Comparison of ENCODE assay signal across 30 mouse cellular contexts in genomic region chr8:127586681-127587080, GRCm38 (mm10).
DNase-seq lines count a peak whose midpoint lies in the region; ATAC-seq lines count a peak whose summit lies in the region.
"Had no signal": no experiment of that assay in that cellular context is flagged by ENCODE, and none has a peak within 500 bp of the region (broad histone marks: within the 10 kb centered on the region; RNA-seq: fewer than 3 reads in every experiment).

No protein-coding gene starts in this region.

- H3K9me3 ChIP-seq in heart, embryonic 13.5 days = no peaks in the 10 kb centered on the region
- H3K9me3 ChIP-seq in embryonic facial prominence, embryonic 10.5 days = no peaks in the 10 kb centered on the region
- no peaks in the 10 kb centered on the region for H3K9me3 ChIP-seq in limb, embryonic 11.5 days (ENCODE audit: control insufficient read depth, low read length)
- H3K9me3 ChIP-seq: embryonic facial prominence, embryonic 13.5 days; forebrain, embryonic 10.5 days; forebrain, embryonic 15.5 days; hindbrain, embryonic 12.5 days; liver, embryonic 13.5 days; lung, embryonic 15.5 days; midbrain, embryonic 15.5 days; neural tube, embryonic 15.5 days had no signal

- H3K27ac ChIP-seq in heart, embryonic 13.5 days (replicated peaks) = peak overlapping the region; percentile 21
- peak overlapping the region; percentile 72 for H3K27ac ChIP-seq in embryonic facial prominence, embryonic 10.5 days (replicated peaks)
- peak overlapping the region; percentile 30; the same call in 1 of the 2 replicates for H3K27ac ChIP-seq in limb, embryonic 11.5 days (replicated peaks; ENCODE audit: low read depth, low read length)
- H3K27ac ChIP-seq: embryonic facial prominence, embryonic 13.5 days; forebrain, embryonic 10.5 days; forebrain, embryonic 15.5 days; hindbrain, embryonic 12.5 days; liver, embryonic 13.5 days; lung, embryonic 15.5 days; macrophage; midbrain, embryonic 15.5 days; neural tube, embryonic 15.5 days had no signal

- no peaks in the 10 kb centered on the region for H3K36me3 ChIP-seq in heart, embryonic 13.5 days
- H3K36me3 ChIP-seq in embryonic facial prominence, embryonic 10.5 days (replicated peaks) = no peaks in the 10 kb centered on the region
- H3K36me3 ChIP-seq in limb, embryonic 11.5 days (ENCODE audit: control insufficient read depth, insufficient read depth, low read length) = no peaks in the 10 kb centered on the region
- H3K36me3 ChIP-seq: embryonic facial prominence, embryonic 13.5 days; forebrain, embryonic 10.5 days; forebrain, embryonic 15.5 days; hindbrain, embryonic 12.5 days; liver, embryonic 13.5 days; lung, embryonic 15.5 days; midbrain, embryonic 15.5 days; neural tube, embryonic 15.5 days had no signal

- no peak for ATAC-seq in heart, embryonic 13.5 days (ENCODE audit: extremely low read depth, insufficient number of reproducible peaks, low FRiP score, low TSS enrichment)
- no peak for ATAC-seq in limb, embryonic 11.5 days (ENCODE audit: insufficient number of reproducible peaks, low FRiP score, low TSS enrichment, low read depth)
- ATAC-seq: forebrain, embryonic 15.5 days; intestine, postnatal 0 days; midbrain, embryonic 15.5 days had no signal

- H3K27me3 ChIP-seq in heart, embryonic 13.5 days (replicated peaks) = no peaks in the 10 kb centered on the region
- H3K27me3 ChIP-seq in embryonic facial prominence, embryonic 10.5 days (replicated peaks; ENCODE audit: low read depth, poor library complexity, severe bottlenecking) = no peaks in the 10 kb centered on the region
- no peaks in the 10 kb centered on the region for H3K27me3 ChIP-seq in limb, embryonic 11.5 days (ENCODE audit: control insufficient read depth, insufficient read depth, low read length)
- H3K27me3 ChIP-seq: CH12.LX; embryonic facial prominence, embryonic 13.5 days; forebrain, embryonic 15.5 days; hindbrain, embryonic 12.5 days; liver, embryonic 13.5 days; lung, embryonic 15.5 days; midbrain, embryonic 15.5 days; neural tube, embryonic 15.5 days had no signal

- no peak overlapping the region for H3K4me2 ChIP-seq in heart, embryonic 13.5 days
- H3K4me2 ChIP-seq in limb, embryonic 11.5 days (ENCODE audit: low read depth, severe bottlenecking) = no peak overlapping the region
- H3K4me2 ChIP-seq: embryonic facial prominence, embryonic 13.5 days; forebrain, embryonic 15.5 days; hindbrain, embryonic 12.5 days; liver, embryonic 13.5 days; lung, embryonic 15.5 days; midbrain, embryonic 15.5 days; neural tube, embryonic 15.5 days had no signal

- no peak overlapping the region for H3K9ac ChIP-seq in heart, embryonic 13.5 days
- H3K9ac ChIP-seq in limb, embryonic 11.5 days (ENCODE audit: low read length) = no peak overlapping the region
- H3K9ac ChIP-seq: embryonic facial prominence, embryonic 13.5 days; forebrain, embryonic 15.5 days; hindbrain, embryonic 12.5 days; liver, embryonic 13.5 days; lung, embryonic 15.5 days; midbrain, embryonic 15.5 days; neural tube, embryonic 15.5 days had no signal

- WGBS in heart, embryonic 13.5 days = 30% methylated on average over 5 of the region's 5 CpGs
- WGBS in embryonic facial prominence, embryonic 10.5 days = 45% methylated on average over 5 of the region's 5 CpGs
- 33% methylated on average over 5 of the region's 5 CpGs for WGBS in limb, embryonic 11.5 days

- no peak overlapping the region for H3K4me3 ChIP-seq in heart, embryonic 13.5 days
- H3K4me3 ChIP-seq in embryonic facial prominence, embryonic 10.5 days = no peak overlapping the region
- H3K4me3 ChIP-seq in limb, embryonic 11.5 days (ENCODE audit: low read depth, low read length) = no peak overlapping the region
- H3K4me3 ChIP-seq: embryonic facial prominence, embryonic 13.5 days; forebrain, embryonic 10.5 days; forebrain, embryonic 15.5 days; hindbrain, embryonic 12.5 days; liver, embryonic 13.5 days; lung, embryonic 15.5 days; midbrain, embryonic 15.5 days; neural tube, embryonic 15.5 days had no signal

- DNase-seq in heart, postnatal 10 days = no peak
- peak; percentile 58 for DNase-seq in embryo, embryonic 10.5 days (ENCODE audit: low spot score)
- peak; percentile 54 for DNase-seq in embryonic facial prominence, embryonic 10.5 days (ENCODE audit: low spot score)
- peak; percentile 54 for DNase-seq in limb, embryonic 11.5 days (ENCODE audit: low spot score)
- DNase-seq in cerebellum, adult 11 months = no peak
- no peak for DNase-seq in cerebellum, postnatal 25 days
- DNase-seq in kidney, postnatal 25 days = no peak
- DNase-seq: adrenal gland, adult 8-10 months; cerebellum, adult 9-10 months; gastrocnemius, postnatal 25 days; heart, adult 18-20 months; heart, postnatal 36 days; kidney, adult 9 months; kidney, postnatal 10 days; layer of hippocampus, adult 9-11 months; liver, embryonic 13.5 days; retina, postnatal 1 day; spleen, adult 18-20 months; thymus, postnatal 14 days had no signal

- intact Hi-C loops in heart, postnatal 10 days (cut with DNase I) = loop anchor here (5.0 to 10.0 kb wide), 2 partner anchors 149 to 908 kb away; no protein-coding TSS in a partner anchor

- H3K4me1 ChIP-seq in heart, embryonic 13.5 days = peaks cover 28% of the 10 kb centered on the region
- H3K4me1 ChIP-seq in embryonic facial prominence, embryonic 10.5 days = peaks cover 20% of the 10 kb centered on the region
- peaks cover 17% of the 10 kb centered on the region for H3K4me1 ChIP-seq in limb, embryonic 11.5 days (ENCODE audit: control insufficient read depth, insufficient read depth, low read length)
- H3K4me1 ChIP-seq: embryonic facial prominence, embryonic 13.5 days; liver, embryonic 13.5 days; lung, embryonic 15.5 days had no signal

Comparison
In these comparisons a context has a peak if more than half of its experiments do, and no peak if none do; other contexts are left out.
1. H3K27ac ChIP-seq: peak in every context shown above with its lines; median percentile 72 in embryonic facial prominence, embryonic 10.5 days; 30 in limb, embryonic 11.5 days; 21 in heart, embryonic 13.5 days.
2. DNase-seq: peak in embryo, embryonic 10.5 days (single experiment), embryonic facial prominence, embryonic 10.5 days (single experiment) and limb, embryonic 11.5 days (single experiment); none in heart, postnatal 10 days (0 of 2), cerebellum, adult 11 months (single experiment), cerebellum, postnatal 25 days (0 of 2) and kidney, postnatal 25 days (0 of 2).